Mouse (Mus musculus) heart, adult 2 months (tissue): Measurements from ENCODE around the gene Mc3r.

Source experiments
- CTCF ChIP-seq: fragments of 200-600 bp; IDR thresholded peaks from 2 replicates; pipeline ENCODE4 v1.8.1; 2022; ENCODE audit warnings: antibody characterized with exemption, mild to moderate bottlenecking, moderate library complexity
- EP300 ChIP-seq: fragments of 200-500 bp; IDR thresholded peaks from 2 replicates; pipeline ENCODE4 v1.6.1; 2011; ENCODE audit warnings: low read depth, low read length, control low read depth; ENCODE audit not compliant: insufficient read depth
- POLR2A ChIP-seq: fragments of 200-500 bp; IDR thresholded peaks from 2 replicates; pipeline ENCODE4 v1.6.1; 2011; ENCODE audit warnings: mild to moderate bottlenecking, low read depth, low read length, control low read depth; ENCODE audit not compliant: insufficient read depth

DNA sequence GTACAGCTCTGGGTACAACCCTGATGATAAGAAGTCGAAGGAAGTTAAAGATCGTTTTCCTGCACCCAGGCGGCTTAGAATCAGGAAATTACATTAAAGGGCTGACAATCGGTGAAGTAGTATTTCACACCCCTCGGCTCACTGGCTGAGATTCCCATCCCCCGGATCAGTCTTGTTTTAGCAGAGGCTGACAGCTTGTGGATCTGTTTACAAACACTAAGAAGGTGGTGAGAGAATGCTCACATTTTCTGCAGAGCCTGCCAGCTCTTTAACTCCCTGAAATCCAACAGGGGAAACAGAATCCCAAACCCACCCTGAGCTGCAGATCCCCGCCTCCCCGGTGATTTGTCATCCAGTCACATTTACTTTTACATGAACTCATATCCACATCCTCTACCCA is 2.8 kb upstream of the Mc3r start:
- no peak for TF ChIP-seq POLR2A
- TF ChIP-seq CTCF: no peak
- TF ChIP-seq EP300: no peak
